Mouse (Mus musculus) liver, embryonic 12.5 days (tissue): ENCODE measurements at regions not wholly inside any gene's neighbourhood (a gene's known extent, or its start where the extent isn't known, plus 50 kb on each side); places are given as distances from the start of the nearest gene placed in this dataset.

ENCODE experiments used
- ATAC-seq: fragments of 200-750 bp; cut with Nextera tagmentation; 2 replicates; pipeline ENCODE4 v1.8.0; 2017; ENCODE audit warnings: moderate number of reproducible peaks, mild to moderate bottlenecking, moderate library complexity
- H3K27ac ChIP-seq: fragments of 300-500 bp; sonication (generic); 2 replicates; pipeline ENCODE4 v1.5.1; 2016; ENCODE audit warnings: mild to moderate bottlenecking
- H3K27me3 ChIP-seq: fragments of 300-500 bp; sonication (generic); replicated peaks from 2 replicates; pipeline ENCODE4 v1.6.1; 2016; ENCODE audit warnings: mild to moderate bottlenecking, moderate library complexity
- H3K36me3 ChIP-seq: fragments of 300-500 bp; sonication (generic); 2 replicates; pipeline ENCODE4 v1.6.1; 2016; ENCODE audit warnings: mild to moderate bottlenecking, moderate library complexity
- H3K4me1 ChIP-seq: fragments of 300-500 bp; sonication (generic); 2 replicates; pipeline ENCODE4 v1.6.1; 2016
- H3K4me2 ChIP-seq: fragments of 300-500 bp; sonication (generic); 2 replicates; pipeline ENCODE4 v1.6.1; 2016; ENCODE audit warnings: mild to moderate bottlenecking, moderate library complexity
- H3K4me3 ChIP-seq: fragments of 300-500 bp; sonication (generic); 2 replicates; pipeline ENCODE4 v1.5.1; 2016; ENCODE audit warnings: mild to moderate bottlenecking, moderate library complexity
- H3K9ac ChIP-seq: fragments of 300-500 bp; sonication (generic); 2 replicates; pipeline ENCODE4 v1.6.1; 2016; ENCODE audit warnings: mild to moderate bottlenecking, moderate library complexity
- H3K9me3 ChIP-seq: fragments of 300-500 bp; sonication (generic); replicated peaks from 2 replicates; pipeline ENCODE4 v1.6.1; 2016; ENCODE audit warnings: mild to moderate bottlenecking, moderate library complexity
- WGBS: fragments of 180-500 bp; shearing (Covaris S2); methylation state at CpG from one replicate; pipeline ENCODE4 v1.1.7; 2016; ENCODE audit not compliant: insufficient replicate concordance; 5-methylcytosine and 5-hydroxymethylcytosine counted together

DNA sequence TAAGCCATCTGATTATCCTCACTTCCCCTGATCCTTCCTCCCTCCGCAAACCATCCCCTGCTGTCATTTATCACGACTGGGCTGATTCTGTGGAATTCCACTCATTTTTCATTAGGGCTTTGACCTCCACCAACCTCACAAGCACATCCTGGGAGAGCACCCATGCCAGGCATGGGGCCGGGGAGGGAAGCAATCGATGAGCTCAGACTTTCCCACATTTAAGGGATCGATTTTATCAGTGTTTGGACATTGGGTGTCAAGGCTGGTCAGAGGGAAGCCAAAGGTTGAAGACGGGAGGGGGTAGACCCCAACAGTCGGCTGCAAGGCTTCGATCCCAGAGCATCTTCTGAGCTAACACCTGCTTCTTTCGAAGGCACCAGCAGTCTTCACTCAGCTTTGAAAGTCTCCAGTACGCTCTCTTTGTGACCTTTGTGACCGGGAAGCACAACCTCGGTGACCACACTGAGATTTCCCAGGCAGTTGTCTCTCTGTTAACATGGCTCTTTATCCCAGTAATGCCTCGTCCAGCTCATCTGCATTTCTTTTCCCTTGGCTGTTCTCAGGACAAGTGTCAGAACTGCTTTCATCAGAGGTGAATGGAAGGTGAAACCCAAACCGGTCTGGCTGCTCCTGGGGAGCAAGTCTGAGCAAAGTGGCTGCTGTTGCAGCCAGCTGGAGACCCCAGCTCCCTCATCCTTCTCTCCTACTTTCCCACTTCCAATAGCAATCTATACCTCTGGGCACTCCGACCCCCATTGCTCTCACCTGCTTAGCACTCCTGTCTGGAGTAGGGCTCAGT, 53.7 kb upstream of the Sox9 start:
- no peak for ATAC-seq
- Histone ChIP-seq H3K27me3 (no peaks in the 10 kb centered on the region), H3K9me3 (no peaks in the 10 kb centered on the region), H3K4me2 (no peak overlapping the region), H3K27ac (no peak overlapping the region), H3K4me3 (no peak overlapping the region), H3K4me1 (0 out of 2 replicates have a peak, but pooled peaks cover 7% of the 10 kb centered on the region), H3K9ac (no peak overlapping the region), H3K36me3 (no peaks in the 10 kb centered on the region)
- WGBS = 22% methylated on average over 15 of the region's 15 CpGs
